Mouse (Mus musculus) stomach, postnatal 0 days (tissue): Measurements from ENCODE around the gene Golph3.
"Not testable (repeated sequence)": the region's sequence is repeated elsewhere in the genome, so short reads cannot be mapped to it uniquely, and the experiment has no call there.

Experiments used
- CTCF ChIP-seq: IDR thresholded peaks from 2 replicates; pipeline ENCODE4 v1.5.1; 2016; ENCODE audit warnings: antibody characterized with exemption, low read depth, mild to moderate bottlenecking, moderate library complexity
- EP300 ChIP-seq: optimal IDR thresholded peaks from 2 replicates; pipeline ENCODE3; 2016; ENCODE audit warnings: antibody characterized with exemption

GRCm38 (mm10) chr15:12366580-12367305 is 45.5 kb downstream of the Golph3 start:
- not testable (repeated sequence) for TF ChIP-seq CTCF, EP300
